Comparison of ENCODE assay signal across 12 mouse cellular contexts in the genomic region with DNA sequence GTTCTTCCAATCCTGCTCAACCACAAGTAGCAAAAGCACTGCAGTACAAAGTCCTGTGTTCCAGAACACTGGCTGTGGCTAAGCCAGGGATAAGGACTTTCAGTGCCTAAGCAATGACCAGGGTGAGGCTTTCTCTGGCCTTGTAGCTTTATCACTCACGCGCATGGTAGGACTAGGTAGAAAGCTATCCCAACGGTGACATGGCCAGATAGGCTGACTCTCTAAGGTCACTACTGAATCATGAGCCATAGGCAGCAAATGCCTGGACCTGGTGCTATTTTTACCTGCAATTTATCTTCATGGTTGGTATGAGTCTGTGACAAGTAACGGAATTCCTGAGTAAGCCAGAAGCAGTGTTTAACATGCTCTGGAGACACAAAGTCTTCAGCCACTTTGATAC. TPM values are rescaled to one million over a fixed set of nuclear protein-coding genes. Genes with fewer than 3 reads are reported as not detected.
DNase-seq lines count a peak whose midpoint lies in the region; TF ChIP-seq lines count a peak whose summit lies in the region.
"Had no signal": no experiment of that assay in that cellular context is flagged by ENCODE, and none has a peak within 500 bp of the region (broad histone marks: within the 10 kb centered on the region; RNA-seq: fewer than 3 reads in every experiment).

No protein-coding gene starts in this region.

- 0 out of 2 replicates have a peak overlapping the region, but pooled peaks have one; percentile 6 for H3K27ac ChIP-seq in heart, embryonic 10.5 days
- H3K27ac ChIP-seq: forebrain, embryonic 12.5 days had no signal

- no peak overlapping the region for H3K4me3 ChIP-seq in heart, embryonic 10.5 days
- no peak overlapping the region for H3K4me3 ChIP-seq in lung, adult 2 months (replicated peaks; ENCODE audit: extremely low read depth, low read depth, low read length)
- H3K4me3 ChIP-seq: forebrain, embryonic 12.5 days had no signal

- TF ChIP-seq CTCF in lung, adult 2 months (IDR thresholded peaks at IDR 0.05; ENCODE audit: insufficient read depth, low read length) = no peak

- H3K36me3 ChIP-seq in heart, embryonic 10.5 days = peaks cover 84% of the 10 kb centered on the region

- WGBS in heart, embryonic 10.5 days = 59% methylated on average over 4 of the region's 4 CpGs
- WGBS in lung, adult 2 months = 89% methylated on average over 4 of the region's 4 CpGs

- TF ChIP-seq POLR2A in lung, adult 2 months (IDR thresholded peaks at IDR 0.05; ENCODE audit: borderline replicate concordance, extremely low read depth, low read depth, low read length) = no peak

- intact Hi-C loops in heart, postnatal 10 days (cut with DNase I) = no loop called here

- H3K9me3 ChIP-seq in heart, embryonic 10.5 days = no peaks in the 10 kb centered on the region
- H3K9me3 ChIP-seq: forebrain, embryonic 12.5 days had no signal

- peak; percentile 52 for DNase-seq in adrenal gland, adult 2 months
- no peak for DNase-seq in adrenal gland, postnatal 4 days (ENCODE audit: low spot score in 2 of 2)
- peak; percentile 8 to 32 for DNase-seq in kidney, adult 8-10 months
- no peak for DNase-seq in kidney, postnatal 14 days
- DNase-seq in heart, embryonic 10.5 days (ENCODE audit: low spot score) = no peak
- peak; percentile 29 to 47 for DNase-seq in heart, postnatal 10 days
- no peak for DNase-seq in lung, adult 2 months
- no peak for DNase-seq in urinary bladder, postnatal 25 days (ENCODE audit: low spot score)
- DNase-seq: cerebellum, postnatal 10 days; gastrocnemius, postnatal 25 days; liver, postnatal 0 days had no signal

- H3K4me1 ChIP-seq in heart, embryonic 10.5 days = no peaks in the 10 kb centered on the region
- no peaks in the 10 kb centered on the region for H3K4me1 ChIP-seq in lung, adult 2 months (ENCODE audit: control insufficient read depth, insufficient read depth, low read length)
- H3K4me1 ChIP-seq: forebrain, embryonic 12.5 days had no signal

- no peaks in the 10 kb centered on the region for H3K27me3 ChIP-seq in heart, embryonic 10.5 days (ENCODE audit: insufficient read depth, poor library complexity, severe bottlenecking)
- H3K27me3 ChIP-seq: forebrain, embryonic 12.5 days had no signal

RNA-seq across cellular contexts. Expression of a gene that starts 42.6 kb away (rescaled TPM):
- total RNA-seq in adrenal gland, adult 2 months (2021) = 10 to 100 TPM; 21.1 to 31.4 TPM
- polyA plus RNA-seq in adrenal gland, adult 2 months (2012; rRNA removed) = 3.1 and 3.3 TPM in 2 replicates
- 10 to 100 TPM; 69.6 to 70.1 TPM for total RNA-seq in adrenal gland, postnatal 4 days (2021)
- polyA plus RNA-seq in heart, embryonic 10.5 days (2016; fragmentation: Nextera tagmentation; extraction: Ambion mirVana) = 42.8 and 43.9 TPM in 2 replicates
- total RNA-seq in heart, postnatal 10 days (2021) = 10 to 100 TPM; 32.1 to 33.1 TPM
- 11.3 and 16.5 TPM in 2 replicates for polyA plus RNA-seq in lung, adult 2 months (2012; rRNA removed)

RNA-seq across cellular contexts. Expression of a gene that starts 46.6 kb away (rescaled TPM):
- total RNA-seq in adrenal gland, adult 2 months (2021) = 100 to 1,000 TPM; 141 to 143 TPM
- 16.6 and 21.7 TPM in 2 replicates for polyA plus RNA-seq in adrenal gland, adult 2 months (2012; rRNA removed)
- 100 to 1,000 TPM in 1 of 2 experiments, 10 to 100 TPM in 1; 92.9 to 102 TPM for total RNA-seq in adrenal gland, postnatal 4 days (2021)
- 62.1 and 69.8 TPM in 2 replicates for polyA plus RNA-seq in heart, embryonic 10.5 days (2016; fragmentation: Nextera tagmentation; extraction: Ambion mirVana)
- total RNA-seq in heart, postnatal 10 days (2021) = 10 to 100 TPM; 62.8 to 67.7 TPM
- 32.8 and 53.9 TPM in 2 replicates for polyA plus RNA-seq in lung, adult 2 months (2012; rRNA removed)

Comparison
In these comparisons a context has a peak if more than half of its experiments do, and no peak if none do; other contexts are left out.
1. DNase-seq: peak in adrenal gland, adult 2 months (single experiment), kidney, adult 8-10 months (2 of 2) and heart, postnatal 10 days (2 of 2); none in adrenal gland, postnatal 4 days (0 of 2), kidney, postnatal 14 days (single experiment), heart, embryonic 10.5 days (single experiment), lung, adult 2 months (single experiment) and urinary bladder, postnatal 25 days (single experiment).